Mouse (Mus musculus): ENCODE results near the gene Fuz.
"Not testable (repeated sequence)": the region's sequence is repeated elsewhere in the genome, so short reads cannot be mapped to it uniquely, and the experiment has no call there.

The Fuz gene

GRCm38 (mm10) chr7:44860576-44861428 lies 35.1 kb upstream of the Fuz start:
- peak; percentile 60 for DNase-seq (ENCODE audit: low spot score)

- DNase-seq (ENCODE audit: low spot score): no peak
These were observed 34.5 kb upstream of the Fuz start for GRCm38 (mm10) chr7:44861429-44861816.

- DNase-seq (ENCODE audit: low spot score): no peak
These were observed 33.4 kb upstream of the Fuz start for GRCm38 (mm10) chr7:44862434-44862833.

GRCm38 (mm10) chr7:44863210-44863609 lies 32.7 kb upstream of the Fuz start:
- DNase-seq (ENCODE audit: low spot score): no peak

GRCm38 (mm10) chr7:44863982-44864494 lies 31.8 kb upstream of the Fuz start:
- DNase-seq (ENCODE audit: low spot score): no peak

GRCm38 (mm10) chr7:44864595-44865542 lies 31.0 kb upstream of the Fuz start:
- DNase-seq (ENCODE audit: low spot score): no peak

GRCm38 (mm10) chr7:44866276-44867009 lies 29.4 kb upstream of the Fuz start:
- DNase-seq (ENCODE audit: low spot score): peak; percentile 64

GRCm38 (mm10) chr7:44867010-44867702 lies 28.7 kb upstream of the Fuz start:
- no peak for DNase-seq (ENCODE audit: low spot score)

- DNase-seq (ENCODE audit: low spot score): no peak
These were observed 28.1 kb upstream of the Fuz start for GRCm38 (mm10) chr7:44867802-44868201.

- peak; percentile 84 for DNase-seq (ENCODE audit: low spot score)
These were observed 27.4 kb upstream of the Fuz start for GRCm38 (mm10) chr7:44868465-44868864.

GRCm38 (mm10) chr7:44868919-44869696 lies 26.8 kb upstream of the Fuz start:
- DNase-seq (ENCODE audit: low spot score): peak; percentile 68

- peak; percentile 95 for DNase-seq (ENCODE audit: low spot score)
These were observed 26.0 kb upstream of the Fuz start, which contains the start of gene Ptov1 for GRCm38 (mm10) chr7:44869697-44870528. Gene Ptov1 (minus strand): TSS chr7:44869788.

GRCm38 (mm10) chr7:44870614-44871013 lies 25.3 kb upstream of the Fuz start:
- DNase-seq (ENCODE audit: low spot score): no peak

GRCm38 (mm10) chr7:44871181-44871580 lies 24.7 kb upstream of the Fuz start:
- DNase-seq (ENCODE audit: low spot score): no peak

- not testable (repeated sequence) for DNase-seq (ENCODE audit: low spot score)
These were observed 24.1 kb upstream of the Fuz start for GRCm38 (mm10) chr7:44871774-44872173.

GRCm38 (mm10) chr7:44877833-44878232 lies 18.0 kb upstream of the Fuz start:
- no peak for DNase-seq (ENCODE audit: low spot score)

GRCm38 (mm10) chr7:44883036-44883435 lies 12.8 kb upstream of the Fuz start:
- DNase-seq (ENCODE audit: low spot score): no peak

GRCm38 (mm10) chr7:44884637-44885036 lies 11.2 kb upstream of the Fuz start:
- no peak for DNase-seq (ENCODE audit: low spot score)

GRCm38 (mm10) chr7:44886964-44887363 lies 8.9 kb upstream of the Fuz start:
- no peak for DNase-seq (ENCODE audit: low spot score)
